Mouse (Mus musculus) intestine, embryonic 16.5 days (tissue): ENCODE results near the gene Got1. TPM values are rescaled to one million over a fixed set of nuclear protein-coding genes. Genes with fewer than 3 reads are reported as not detected.

Source experiments
- ATAC-seq: fragments of 200-750 bp; cut with Nextera tagmentation; 2 replicates; pipeline ENCODE4 v1.8.0; 2017; ENCODE audit warnings: moderate TSS enrichment, moderate library complexity
- H3K27ac ChIP-seq: fragments of 300-500 bp; sonication (generic); 2 replicates; pipeline ENCODE4 v1.5.1; 2014; ENCODE audit warnings: mild to moderate bottlenecking, low read length
- H3K27me3 ChIP-seq: fragments of 300-500 bp; sonication (generic); replicated peaks from 2 replicates; pipeline ENCODE4 v1.6.1; 2014; ENCODE audit warnings: low read length, control low read depth, mixed read lengths; ENCODE audit not compliant: control insufficient read depth, insufficient read depth
- H3K36me3 ChIP-seq: fragments of 300-500 bp; sonication (generic); 2 replicates; pipeline ENCODE4 v1.6.1; 2014; ENCODE audit warnings: low read length, control low read depth; ENCODE audit not compliant: control insufficient read depth, insufficient read depth
- H3K4me1 ChIP-seq: fragments of 300-500 bp; sonication (generic); 2 replicates; pipeline ENCODE4 v1.6.1; 2014; ENCODE audit warnings: low read length, control low read depth, mixed read lengths; ENCODE audit not compliant: control insufficient read depth, insufficient read depth
- H3K4me2 ChIP-seq: fragments of 300-500 bp; sonication (generic); 2 replicates; pipeline ENCODE4 v1.6.1; 2014; ENCODE audit warnings: low read depth, low read length, control low read depth
- H3K4me3 ChIP-seq: fragments of 300-500 bp; sonication (generic); 2 replicates; pipeline ENCODE4 v1.5.1; 2014; ENCODE audit warnings: mild to moderate bottlenecking, low read length
- H3K9ac ChIP-seq: fragments of 300-500 bp; sonication (generic); 2 replicates; pipeline ENCODE4 v1.6.1; 2014; ENCODE audit warnings: low read depth, low read length
- H3K9me3 ChIP-seq: fragments of 300-500 bp; sonication (generic); 2 replicates; pipeline ENCODE4 v1.6.1; 2016; ENCODE audit warnings: low read length, control low read depth; ENCODE audit not compliant: control insufficient read depth
- WGBS: fragments of 180-500 bp; shearing (Covaris S2); extraction: QIAGEN DNeasy Blood & Tissue Kit; methylation state at CpG from one replicate; pipeline ENCODE4 v1.1.7; 2014; 5-methylcytosine and 5-hydroxymethylcytosine counted together
- polyA plus RNA-seq: library from polyadenylated mRNA; unstranded; fragments of >200 nt; fragmentation: Nextera tagmentation; extraction: Ambion mirVana; gene quantifications from 2 replicates; pipeline ENCODE4 v1.2.1, GENCODE M21; 2015

The Got1 gene
- polyA plus RNA-seq, 1 experiment from 2014 or later, result 73.4 TPM

- WGBS, result 74% methylated on average over 3 of the region's 3 CpGs
- peak; percentile 81 for ATAC-seq
- H3K4me1 ChIP-seq, result no peaks in the 10 kb centered on the region
- peak overlapping the region; percentile 35; the same call in 1 of the 2 replicates for H3K27ac ChIP-seq
- H3K9ac ChIP-seq, result no peak overlapping the region
- H3K4me3 ChIP-seq, result no peak overlapping the region
- H3K27me3 ChIP-seq, result no peaks in the 10 kb centered on the region
- H3K9me3 ChIP-seq, result no peaks in the 10 kb centered on the region
- no peak overlapping the region for H3K4me2 ChIP-seq
- no peaks in the 10 kb centered on the region for H3K36me3 ChIP-seq
Measured at GRCm38 (mm10) chr19:43464294-43464687, 60.1 kb downstream of the Got1 start.

GRCm38 (mm10) chr19:43463546-43464293 lies 60.7 kb downstream of the Got1 start:
- H3K27me3 ChIP-seq, result no peaks in the 10 kb centered on the region
- H3K36me3 ChIP-seq, result no peaks in the 10 kb centered on the region
- H3K4me2 ChIP-seq, result no peak overlapping the region
- no peaks in the 10 kb centered on the region for H3K4me1 ChIP-seq
- peak; percentile 99 for ATAC-seq
- no peak overlapping the region for H3K4me3 ChIP-seq
- H3K27ac ChIP-seq, result peak overlapping the region; percentile 65
- 78% methylated on average over 7 of the region's 7 CpGs for WGBS
- no peak overlapping the region for H3K9ac ChIP-seq
- H3K9me3 ChIP-seq, result no peaks in the 10 kb centered on the region

- WGBS, result 95% methylated on average over 3 of the region's 3 CpGs
- Histone ChIP-seq H3K9me3 (no peaks in the 10 kb centered on the region), H3K36me3 (no peaks in the 10 kb centered on the region), H3K9ac (no peak overlapping the region), H3K4me2 (no peak overlapping the region), H3K27ac (no peak overlapping the region), H3K4me1 (no peaks in the 10 kb centered on the region), H3K27me3 (no peaks in the 10 kb centered on the region), H3K4me3 (no peak overlapping the region)
- no peak for ATAC-seq
Measured at GRCm38 (mm10) chr19:43462141-43462540, 62.3 kb downstream of the Got1 start.

- no peak overlapping the region for H3K4me3 ChIP-seq
- no peak for ATAC-seq
- H3K27me3 ChIP-seq, result 0 out of 2 replicates have a peak, but pooled peaks cover 3% of the 10 kb centered on the region
- no peaks in the 10 kb centered on the region for H3K9me3 ChIP-seq
- no peak overlapping the region for H3K4me2 ChIP-seq
- no peak overlapping the region for H3K9ac ChIP-seq
- no peaks in the 10 kb centered on the region for H3K36me3 ChIP-seq
- H3K4me1 ChIP-seq, result no peaks in the 10 kb centered on the region
- 89% methylated on average over 12 of the region's 12 CpGs for WGBS
- no peak overlapping the region for H3K27ac ChIP-seq
Measured at GRCm38 (mm10) chr19:43460481-43460880, 63.9 kb downstream of the Got1 start.

GRCm38 (mm10) chr19:43459948-43460347 lies 64.5 kb downstream of the Got1 start:
- Histone ChIP-seq H3K27ac (no peak overlapping the region), H3K4me2 (no peak overlapping the region), H3K27me3 (0 out of 2 replicates have a peak, but pooled peaks cover 3% of the 10 kb centered on the region), H3K36me3 (no peaks in the 10 kb centered on the region), H3K4me1 (no peaks in the 10 kb centered on the region), H3K9ac (no peak overlapping the region), H3K4me3 (no peak overlapping the region), H3K9me3 (no peaks in the 10 kb centered on the region)
- WGBS, result 69% methylated on average over 4 of the region's 4 CpGs
- ATAC-seq, result no peak

GRCm38 (mm10) chr19:43453025-43453424 lies 71.4 kb downstream of the Got1 start:
- H3K4me2 ChIP-seq, result no peak overlapping the region
- 0 out of 2 replicates have a peak, but pooled peaks cover 3% of the 10 kb centered on the region for H3K27me3 ChIP-seq
- no peaks in the 10 kb centered on the region for H3K4me1 ChIP-seq
- H3K36me3 ChIP-seq, result no peaks in the 10 kb centered on the region
- no peak overlapping the region for H3K9ac ChIP-seq
- 64% methylated on average over 4 of the region's 4 CpGs for WGBS
- peak; percentile 73 for ATAC-seq
- no peak overlapping the region for H3K27ac ChIP-seq
- no peak overlapping the region for H3K4me3 ChIP-seq
- no peaks in the 10 kb centered on the region for H3K9me3 ChIP-seq

- WGBS, result 85% methylated on average over 5 of the region's 5 CpGs
- Histone ChIP-seq H3K9me3 (no peaks in the 10 kb centered on the region), H3K27ac (no peak overlapping the region), H3K4me3 (no peak overlapping the region), H3K27me3 (0 out of 2 replicates have a peak, but pooled peaks cover 3% of the 10 kb centered on the region), H3K4me1 (no peaks in the 10 kb centered on the region), H3K36me3 (no peaks in the 10 kb centered on the region), H3K9ac (no peak overlapping the region), H3K4me2 (no peak overlapping the region)
- ATAC-seq, result no peak
Measured at GRCm38 (mm10) chr19:43452176-43452575, 72.2 kb downstream of the Got1 start.

GRCm38 (mm10) chr19:43451563-43451962 lies 72.8 kb downstream of the Got1 start:
- 85% methylated on average over 10 of the region's 10 CpGs for WGBS

More at GRCm38 (mm10) chr19:43451563-43451962, 72.8 kb downstream of the Got1 start:
- no peaks in the 10 kb centered on the region for H3K9me3 ChIP-seq
- no peaks in the 10 kb centered on the region for H3K36me3 ChIP-seq
- H3K27me3 ChIP-seq, result no peaks in the 10 kb centered on the region
- no peaks in the 10 kb centered on the region for H3K4me1 ChIP-seq
- no peak for ATAC-seq
- no peak overlapping the region for H3K9ac ChIP-seq
- H3K4me3 ChIP-seq, result no peak overlapping the region
- no peak overlapping the region for H3K4me2 ChIP-seq
- no peak overlapping the region for H3K27ac ChIP-seq
